Mouse (Mus musculus) forebrain, embryonic 12.5 days (tissue): ENCODE results near the gene Cracr2a. TPM values are rescaled to one million over a fixed set of nuclear protein-coding genes. Genes with fewer than 3 reads are reported as not detected.

Experiments used
- ATAC-seq: fragments of 200-750 bp; cut with Nextera tagmentation; 2 replicates; pipeline ENCODE4 v1.8.0; 2017; ENCODE audit warnings: moderate TSS enrichment; ENCODE audit not compliant: low FRiP score
- H3K27ac ChIP-seq: fragments of 300-500 bp; sonication (generic); 2 replicates; pipeline ENCODE4 v1.5.1; 2016; ENCODE audit warnings: mild to moderate bottlenecking
- H3K27me3 ChIP-seq: fragments of 300-500 bp; sonication (generic); 2 replicates; pipeline ENCODE4 v1.6.1; 2016; ENCODE audit warnings: mild to moderate bottlenecking
- H3K36me3 ChIP-seq: fragments of 300-500 bp; sonication (generic); replicated peaks from 2 replicates; pipeline ENCODE4 v1.6.1; 2016; ENCODE audit warnings: mild to moderate bottlenecking
- H3K4me1 ChIP-seq: fragments of 300-500 bp; sonication (generic); 2 replicates; pipeline ENCODE4 v1.6.1; 2016
- H3K4me2 ChIP-seq: fragments of 300-500 bp; sonication (generic); 2 replicates; pipeline ENCODE4 v1.6.1; 2016; ENCODE audit warnings: mild to moderate bottlenecking, moderate library complexity
- H3K4me3 ChIP-seq: fragments of 300-500 bp; sonication (generic); replicated peaks from 2 replicates; pipeline ENCODE4 v1.5.1; 2016; ENCODE audit warnings: mild to moderate bottlenecking
- H3K9ac ChIP-seq: fragments of 300-500 bp; sonication (generic); 2 replicates; pipeline ENCODE4 v1.6.1; 2016; ENCODE audit warnings: mild to moderate bottlenecking
- H3K9me3 ChIP-seq: fragments of 300-500 bp; sonication (generic); 2 replicates; pipeline ENCODE4 v1.6.1; 2016
- WGBS: fragments of 180-500 bp; shearing (Covaris S2); methylation state at CpG from one replicate; pipeline ENCODE4 v1.1.7; 2016; 5-methylcytosine and 5-hydroxymethylcytosine counted together
- polyA plus RNA-seq: library from polyadenylated mRNA; unstranded; fragments of >200 nt; fragmentation: Nextera tagmentation; extraction: Ambion mirVana; gene quantifications from 2 replicates; pipeline ENCODE4 v1.2.1, GENCODE M21; 2016

Gene Cracr2a
- polyA plus RNA-seq, 1 experiment from 2014 or later, result 1.1 TPM

GRCm38 (mm10) chr6:127609673-127610072, 48.5 kb downstream of the Cracr2a start:
- Histone ChIP-seq H3K4me1 (peaks cover 17% of the 10 kb centered on the region), H3K36me3 (no peaks in the 10 kb centered on the region), H3K9ac (no peak overlapping the region), H3K4me2 (no peak overlapping the region), H3K4me3 (no peak overlapping the region), H3K27me3 (no peaks in the 10 kb centered on the region), H3K9me3 (no peaks in the 10 kb centered on the region), H3K27ac (no peak overlapping the region)
- no peak for ATAC-seq

GRCm38 (mm10) chr6:127611216-127611615, 50.1 kb downstream of the Cracr2a start:
- Histone ChIP-seq H3K36me3 (no peaks in the 10 kb centered on the region), H3K27me3 (no peaks in the 10 kb centered on the region)
- ATAC-seq, result no peak

GRCm38 (mm10) chr6:127614083-127614984, 53.2 kb downstream of the Cracr2a start:
- Histone ChIP-seq H3K4me2 (no peak overlapping the region), H3K27me3 (no peaks in the 10 kb centered on the region), H3K4me3 (no peak overlapping the region), H3K4me1 (peaks cover 14% of the 10 kb centered on the region), H3K9me3 (no peaks in the 10 kb centered on the region), H3K36me3 (no peaks in the 10 kb centered on the region), H3K9ac (no peak overlapping the region), H3K27ac (no peak overlapping the region)
- ATAC-seq, result peak; percentile 39; the same call in 1 of the 2 replicates
- WGBS, result 56% methylated on average over 13 of the region's 13 CpGs

More at GRCm38 (mm10) chr6:127611216-127611615, 50.1 kb downstream of the Cracr2a start:
- Histone ChIP-seq H3K4me1 (peaks cover 11% of the 10 kb centered on the region), H3K4me3 (no peak overlapping the region), H3K4me2 (no peak overlapping the region), H3K27ac (no peak overlapping the region), H3K9me3 (no peaks in the 10 kb centered on the region), H3K9ac (no peak overlapping the region)
- 82% methylated on average over 12 of the region's 12 CpGs for WGBS

GRCm38 (mm10) chr6:127616623-127617022, 55.5 kb downstream of the Cracr2a start:
- Histone ChIP-seq H3K27ac (no peak overlapping the region), H3K36me3 (no peaks in the 10 kb centered on the region), H3K4me1 (peaks cover 14% of the 10 kb centered on the region), H3K4me2 (no peak overlapping the region), H3K9ac (no peak overlapping the region), H3K4me3 (no peak overlapping the region), H3K27me3 (no peaks in the 10 kb centered on the region), H3K9me3 (no peaks in the 10 kb centered on the region)
- ATAC-seq, result no peak
- 100% methylated on average over 1 of the region's 1 CpGs for WGBS

GRCm38 (mm10) chr6:127617258-127618025, 56.3 kb downstream of the Cracr2a start:
- ATAC-seq, result no peak
- Histone ChIP-seq H3K36me3 (no peaks in the 10 kb centered on the region), H3K9ac (no peak overlapping the region), H3K9me3 (no peaks in the 10 kb centered on the region), H3K4me2 (peak overlapping the region; percentile 29; the same call in 1 of the 2 replicates), H3K27me3 (no peaks in the 10 kb centered on the region), H3K27ac (no peak overlapping the region), H3K4me1 (peaks cover 14% of the 10 kb centered on the region), H3K4me3 (no peak overlapping the region)
- 29% methylated on average over 10 of the region's 10 CpGs for WGBS

GRCm38 (mm10) chr6:127618686-127619085, 57.5 kb downstream of the Cracr2a start:
- Histone ChIP-seq H3K4me3 (no peak overlapping the region), H3K27ac (no peak overlapping the region), H3K36me3 (no peaks in the 10 kb centered on the region), H3K27me3 (no peaks in the 10 kb centered on the region), H3K9ac (no peak overlapping the region; the same call in 1 of the 2 replicates), H3K9me3 (no peaks in the 10 kb centered on the region), H3K4me2 (no peak overlapping the region), H3K4me1 (peaks cover 11% of the 10 kb centered on the region)
- WGBS, result 66% methylated on average over 4 of the region's 4 CpGs
- no peak for ATAC-seq

- Histone ChIP-seq H3K4me2 (no peak overlapping the region), H3K4me3 (no peak overlapping the region), H3K4me1 (peaks cover 12% of the 10 kb centered on the region), H3K36me3 (no peaks in the 10 kb centered on the region), H3K27ac (no peak overlapping the region), H3K27me3 (no peaks in the 10 kb centered on the region), H3K9ac (no peak overlapping the region), H3K9me3 (no peaks in the 10 kb centered on the region)
- ATAC-seq, result no peak
- WGBS, result 40% methylated on average over 5 of the region's 5 CpGs
Observed at GRCm38 (mm10) chr6:127625135-127625534, 64.0 kb downstream of the Cracr2a start.

- Histone ChIP-seq H3K36me3 (no peaks in the 10 kb centered on the region), H3K27me3 (no peaks in the 10 kb centered on the region), H3K9me3 (no peaks in the 10 kb centered on the region), H3K9ac (no peak overlapping the region), H3K4me1 (peaks cover 12% of the 10 kb centered on the region), H3K4me3 (no peak overlapping the region), H3K27ac (peak overlapping the region; percentile 59; the same call in 1 of the 2 replicates), H3K4me2 (no peak overlapping the region)
- 8% methylated on average over 9 of the region's 9 CpGs for WGBS
- ATAC-seq, result peak; percentile 74
Observed at GRCm38 (mm10) chr6:127627453-127627852, 66.3 kb downstream of the Cracr2a start.

- Histone ChIP-seq H3K9me3 (no peaks in the 10 kb centered on the region), H3K4me3 (no peak overlapping the region), H3K27ac (no peak overlapping the region), H3K4me2 (no peak overlapping the region), H3K36me3 (no peaks in the 10 kb centered on the region), H3K27me3 (no peaks in the 10 kb centered on the region), H3K4me1 (peaks cover 12% of the 10 kb centered on the region), H3K9ac (no peak overlapping the region)
- ATAC-seq, result no peak
- whole genome bisulfite sequencing, result 86% methylated on average over 2 of the region's 2 CpGs
Observed at GRCm38 (mm10) chr6:127629249-127629648, 68.1 kb downstream of the Cracr2a start.

- H3K4me1 ChIP-seq, result peaks cover 8% of the 10 kb centered on the region; the same call in 1 of the 2 replicates
- ATAC-seq, result no peak
- no peak overlapping the region for H3K4me2 ChIP-seq
- H3K27me3 ChIP-seq, result no peaks in the 10 kb centered on the region
- H3K4me3 ChIP-seq, result no peak overlapping the region
- 83% methylated on average over 2 of the region's 2 CpGs for WGBS
- H3K9me3 ChIP-seq, result no peaks in the 10 kb centered on the region
- H3K9ac ChIP-seq, result no peak overlapping the region
- no peak overlapping the region for H3K27ac ChIP-seq
- no peaks in the 10 kb centered on the region for H3K36me3 ChIP-seq
Observed at GRCm38 (mm10) chr6:127634858-127635257, 73.7 kb downstream of the Cracr2a start.

GRCm38 (mm10) chr6:127635462-127636189, 74.5 kb downstream of the Cracr2a start:
- Histone ChIP-seq H3K9ac (no peak overlapping the region), H3K36me3 (no peaks in the 10 kb centered on the region), H3K27me3 (no peaks in the 10 kb centered on the region), H3K27ac (no peak overlapping the region), H3K4me2 (no peak overlapping the region), H3K4me1 (peaks cover 8% of the 10 kb centered on the region; the same call in 1 of the 2 replicates), H3K4me3 (no peak overlapping the region), H3K9me3 (no peaks in the 10 kb centered on the region)
- 0 out of 2 replicates have a peak, but pooled peaks have one; percentile 41 for ATAC-seq
- WGBS, result 40% methylated on average over 9 of the region's 9 CpGs
